Mouse (Mus musculus) kidney, postnatal 0 days (tissue): ENCODE data around the gene Il12rb1. TPM values are rescaled to one million over a fixed set of nuclear protein-coding genes. Genes with fewer than 3 reads are reported as not detected.
A peak's percentile ranks its signal among the peaks of the same experiment; 100 is the strongest.

ENCODE experiments used
- ATAC-seq: fragments of 200-750 bp; cut with Nextera tagmentation; replicated peaks from 2 replicates; pipeline ENCODE4 v1.8.0; 2017; ENCODE audit warnings: low read depth, moderate number of reproducible peaks, moderate TSS enrichment, moderate library complexity; ENCODE audit not compliant: low FRiP score
- DNase-seq: peaks from one replicate; pipeline ENCODE4 v3.0.0-alpha.2; 2016; ENCODE audit warnings: low spot score
- H3K27ac ChIP-seq: fragments of 300-500 bp; sonication (generic); 2 replicates; pipeline ENCODE4 v1.5.1; 2014; ENCODE audit warnings: mild to moderate bottlenecking
- H3K27me3 ChIP-seq: fragments of 300-500 bp; sonication (generic); 2 replicates; pipeline ENCODE4 v1.6.1; 2014; ENCODE audit warnings: low read length, mixed read lengths; ENCODE audit not compliant: insufficient read depth
- H3K36me3 ChIP-seq: fragments of 300-500 bp; sonication (generic); 2 replicates; pipeline ENCODE4 v1.6.1; 2014; ENCODE audit warnings: low read length, mixed read lengths; ENCODE audit not compliant: insufficient read depth
- H3K4me1 ChIP-seq: fragments of 300-500 bp; sonication (generic); replicated peaks from 2 replicates; pipeline ENCODE4 v1.6.1; 2014; ENCODE audit warnings: antibody characterized with exemption, low read length, mixed read lengths; ENCODE audit not compliant: insufficient read depth
- H3K4me2 ChIP-seq: fragments of 300-500 bp; sonication (generic); 2 replicates; pipeline ENCODE4 v1.6.1; 2014; ENCODE audit warnings: mild to moderate bottlenecking, low read length, moderate library complexity, mixed read lengths
- H3K4me3 ChIP-seq: fragments of 300-500 bp; sonication (generic); replicated peaks from 2 replicates; pipeline ENCODE4 v1.5.1; 2014; ENCODE audit warnings: low read depth, low read length
- H3K9ac ChIP-seq: fragments of 300-500 bp; sonication (generic); 2 replicates; pipeline ENCODE4 v1.6.1; 2014; ENCODE audit warnings: low read depth, low read length
- H3K9me3 ChIP-seq: fragments of 300-500 bp; sonication (generic); replicated peaks from 2 replicates; pipeline ENCODE4 v1.6.1; 2016; ENCODE audit warnings: low read length, inconsistent platforms, mixed read lengths
- CTCF ChIP-seq: IDR thresholded peaks from 2 replicates; pipeline ENCODE4 v1.5.1; 2016; ENCODE audit warnings: antibody characterized with exemption, low read depth, mild to moderate bottlenecking, moderate library complexity
- whole genome bisulfite sequencing: fragments of 180-500 bp; shearing (Covaris S2); extraction: QIAGEN DNeasy Blood & Tissue Kit; methylation state at CpG from one replicate; pipeline ENCODE4 v1.1.7; 2014; 5-methylcytosine and 5-hydroxymethylcytosine counted together
- polyA plus RNA-seq: library from polyadenylated mRNA; unstranded; fragments of >200 nt; fragmentation: Nextera tagmentation; extraction: Ambion mirVana; gene quantifications from 2 replicates; pipeline ENCODE4 v1.2.1, GENCODE M21; 2015

Gene Il12rb1
- polyA plus RNA-seq, 1 experiment from 2014 or later, result 0.09 TPM

GRCm38 (mm10) chr8:70789046-70789445, 19.2 kb upstream of the Il12rb1 start:
- no peak for TF ChIP-seq CTCF
- no peaks in the 10 kb centered on the region for H3K27me3 ChIP-seq
- DNase-seq (no peak), ATAC-seq (no peak)
- peaks cover 18% of the 10 kb centered on the region for H3K4me1 ChIP-seq
- peaks cover 31% of the 10 kb centered on the region for H3K36me3 ChIP-seq
- no peak overlapping the region for H3K9ac ChIP-seq
- no peak overlapping the region for H3K27ac ChIP-seq
- no peak overlapping the region for H3K4me2 ChIP-seq
- WGBS, result 79% methylated on average over 10 of the region's 10 CpGs
- H3K9me3 ChIP-seq, result no peaks in the 10 kb centered on the region
- H3K4me3 ChIP-seq, result no peak overlapping the region

DNA sequence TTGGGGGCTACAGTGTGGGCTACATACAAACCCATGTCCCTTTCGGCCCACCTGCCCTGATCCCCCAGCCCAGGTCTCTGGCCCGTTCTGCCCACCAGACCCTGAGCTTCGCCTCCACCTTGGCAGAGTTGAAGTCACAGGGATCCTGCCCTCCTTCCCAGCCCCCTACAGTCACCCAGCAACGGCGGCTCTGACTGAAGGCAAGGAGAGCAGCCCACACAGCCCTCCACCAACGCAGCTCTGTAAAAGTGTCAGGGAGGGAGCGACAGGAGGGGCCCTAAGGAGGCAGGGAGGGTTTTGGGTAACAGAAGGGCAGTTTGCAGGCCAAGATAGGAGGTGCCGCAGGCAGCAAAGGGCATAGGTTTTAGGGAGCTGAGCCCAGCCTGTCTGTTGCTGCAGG, 17.4 kb upstream of the Il12rb1 start:
- no peak for TF ChIP-seq CTCF
- Histone ChIP-seq H3K9ac (peak overlapping the region; percentile 83), H3K4me1 (peaks cover 18% of the 10 kb centered on the region), H3K4me3 (0 out of 2 replicates have a peak overlapping the region, but pooled peaks have one; percentile 70), H3K27ac (no peak overlapping the region), H3K36me3 (peaks cover 19% of the 10 kb centered on the region; the same call in 1 of the 2 replicates), H3K27me3 (no peaks in the 10 kb centered on the region), H3K4me2 (peak overlapping the region; percentile 80), H3K9me3 (no peaks in the 10 kb centered on the region)
- WGBS, result 23% methylated on average over 8 of the region's 8 CpGs
- no peak for ATAC-seq
- DNase-seq, result peak; percentile 59

DNA sequence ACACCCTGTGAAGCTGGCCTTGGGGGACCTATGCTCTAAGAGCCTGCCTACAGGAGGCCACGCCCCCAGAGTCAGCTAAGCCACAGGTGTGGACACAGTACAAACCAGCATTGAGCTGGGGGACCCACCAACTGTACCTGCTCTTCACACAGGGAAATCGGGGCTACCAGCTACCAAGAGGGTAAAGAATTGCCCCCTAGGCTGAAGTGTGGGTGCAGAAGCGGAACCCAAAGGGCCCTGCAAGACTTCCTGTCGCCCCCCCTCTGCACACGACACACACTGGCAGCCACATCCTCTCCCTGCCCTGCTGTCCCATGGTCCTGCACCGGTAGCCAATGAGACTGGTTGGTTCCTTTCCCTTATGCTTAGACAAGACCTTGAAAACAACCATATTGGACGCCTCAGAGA, 17.0 kb upstream of the Il12rb1 start:
- Histone ChIP-seq H3K9ac (peak overlapping the region; percentile 83), H3K4me1 (peaks cover 18% of the 10 kb centered on the region), H3K27ac (peak overlapping the region; percentile 86; the same call in 1 of the 2 replicates), H3K9me3 (no peaks in the 10 kb centered on the region), H3K4me3 (peak overlapping the region; percentile 70), H3K27me3 (no peaks in the 10 kb centered on the region), H3K4me2 (peak overlapping the region; percentile 80), H3K36me3 (peaks cover 14% of the 10 kb centered on the region; the same call in 1 of the 2 replicates)
- DNase-seq (no peak), ATAC-seq (no peak)
- no peak for TF ChIP-seq CTCF
- 36% methylated on average over 7 of the region's 7 CpGs for WGBS

DNA sequence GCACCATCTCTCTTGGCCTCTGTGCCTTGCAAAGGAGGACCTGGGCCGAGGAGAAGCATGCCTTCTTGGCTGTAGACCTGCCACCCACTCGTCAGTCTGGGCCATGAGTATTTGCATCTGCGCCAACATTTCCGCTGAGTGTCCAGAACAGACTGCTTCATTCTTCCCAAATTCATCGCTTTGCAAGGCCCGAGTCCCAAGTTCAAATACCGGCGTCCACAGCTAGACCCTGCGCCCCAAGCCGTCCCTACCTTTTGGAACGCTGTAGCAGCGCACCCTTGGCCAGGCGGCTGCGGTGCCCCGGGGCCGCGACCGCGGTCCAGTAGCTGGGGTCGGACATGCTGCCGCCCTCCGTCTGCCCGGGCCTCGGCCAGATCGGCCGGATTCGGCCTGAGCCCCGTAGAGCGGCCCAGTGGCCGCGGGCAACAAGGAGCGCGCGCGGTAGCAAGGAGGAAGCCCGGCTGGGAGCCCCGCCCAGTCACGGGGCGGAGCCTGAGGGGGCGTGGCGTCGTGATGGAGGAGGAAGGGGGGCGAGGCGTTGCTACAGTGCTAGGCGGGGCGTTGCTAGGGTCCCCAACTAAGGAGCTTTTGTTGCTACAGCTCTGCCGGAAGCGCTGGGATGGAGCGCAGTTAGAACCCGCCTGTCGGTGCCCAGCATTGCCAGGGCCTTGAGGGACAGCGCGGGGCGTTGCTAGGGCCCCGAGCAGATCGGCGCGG, 16.1 kb upstream of the Il12rb1 start:
- ATAC-seq (peak; percentile 81), DNase-seq (peak; percentile 98)
- Histone ChIP-seq H3K27me3 (no peaks in the 10 kb centered on the region), H3K9me3 (no peaks in the 10 kb centered on the region), H3K27ac (peak overlapping the region; percentile 86), H3K36me3 (peaks cover 13% of the 10 kb centered on the region; the same call in 1 of the 2 replicates), H3K4me1 (peaks cover 23% of the 10 kb centered on the region), H3K9ac (peak overlapping the region; percentile 83), H3K4me2 (peak overlapping the region; percentile 80), H3K4me3 (peak overlapping the region; percentile 70)
- WGBS, result 4% methylated on average over 58 of the region's 58 CpGs
- TF ChIP-seq CTCF, result no peak

- 0 out of 2 replicates have a peak, but pooled peaks have one; percentile 5 for TF ChIP-seq CTCF
- H3K9ac ChIP-seq, result peak overlapping the region; percentile 83; the same call in 1 of the 2 replicates
- peak overlapping the region; percentile 86; the same call in 1 of the 2 replicates for H3K27ac ChIP-seq
- H3K36me3 ChIP-seq, result peaks cover 13% of the 10 kb centered on the region; the same call in 1 of the 2 replicates
- H3K9me3 ChIP-seq, result no peaks in the 10 kb centered on the region
- peak overlapping the region; percentile 80 for H3K4me2 ChIP-seq
- DNase-seq (peak; percentile 74), ATAC-seq (peak; percentile 70)
- H3K27me3 ChIP-seq, result no peaks in the 10 kb centered on the region
- peak overlapping the region; percentile 70 for H3K4me3 ChIP-seq
- WGBS, result 2% methylated on average over 20 of the region's 20 CpGs
- peaks cover 26% of the 10 kb centered on the region for H3K4me1 ChIP-seq
Observed at GRCm38 (mm10) chr8:70792700-70793099, 15.5 kb upstream of the Il12rb1 start.

DNA sequence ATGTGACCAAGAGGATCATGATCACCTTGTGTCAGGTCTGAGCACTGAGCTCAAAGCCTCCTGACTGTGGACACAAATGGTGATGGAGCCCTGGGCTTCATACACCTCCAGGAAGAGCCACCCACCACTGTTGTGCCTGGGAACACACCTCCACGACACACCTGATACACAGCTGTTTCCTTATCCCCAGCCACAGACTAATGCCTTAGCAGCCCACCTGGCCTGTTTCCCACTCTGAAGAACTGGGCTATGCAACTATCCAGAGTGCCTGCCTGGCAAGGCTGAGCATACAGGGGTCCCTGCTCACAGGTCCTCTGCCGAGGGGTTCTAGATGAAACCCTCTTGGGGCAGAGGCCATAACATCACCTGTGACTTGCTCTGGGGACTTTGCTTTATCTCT, 14.0 kb upstream of the Il12rb1 start:
- peaks cover 9% of the 10 kb centered on the region; the same call in 1 of the 2 replicates for H3K27me3 ChIP-seq
- H3K36me3 ChIP-seq, result 0 out of 2 replicates have a peak, but pooled peaks cover under 1% of the 10 kb centered on the region
- peaks cover 35% of the 10 kb centered on the region for H3K4me1 ChIP-seq
- TF ChIP-seq CTCF, result no peak
- H3K9me3 ChIP-seq, result no peaks in the 10 kb centered on the region
- WGBS, result 80% methylated on average over 2 of the region's 2 CpGs
- no peak overlapping the region for H3K4me3 ChIP-seq
- ATAC-seq (no peak), DNase-seq (no peak)
- H3K4me2 ChIP-seq, result no peak overlapping the region
- no peak overlapping the region for H3K27ac ChIP-seq
- no peak overlapping the region for H3K9ac ChIP-seq
